Mouse (Mus musculus) G1E (cell line): ENCODE results near the gene T2. TPM values are rescaled to one million over a fixed set of nuclear protein-coding genes. Genes with fewer than 3 reads are reported as not detected.
A peak's percentile ranks its signal among the peaks of the same experiment; 100 is the strongest.
"Not testable (repeated sequence)": the region's sequence is repeated elsewhere in the genome, so short reads cannot be mapped to it uniquely, and the experiment has no call there.

Experiments
- ATAC-seq: 2 replicates; pipeline ENCODE4 v1.8.0; 2016; ENCODE audit warnings: mild to moderate bottlenecking; ENCODE audit not compliant: insufficient number of reproducible peaks, poor library complexity, low FRiP score, severe bottlenecking; ENCODE audit errors: extremely low read depth
- DNase-seq: peaks from one replicate; pipeline ENCODE4 v3.0.0; 2012; ENCODE audit warnings: low spot score
- H3K27me3 ChIP-seq: 2 replicates; pipeline ENCODE4 v1.6.1; 2012; ENCODE audit warnings: mild to moderate bottlenecking, low read length, inconsistent platforms; ENCODE audit not compliant: insufficient read depth
- H3K36me3 ChIP-seq: replicated peaks from 2 replicates; pipeline ENCODE3; 2012; ENCODE audit warnings: mild to moderate bottlenecking, inconsistent platforms
- H3K4me1 ChIP-seq: 2 replicates; pipeline ENCODE4 v1.6.1; 2012; ENCODE audit warnings: low read depth, low read length, inconsistent platforms, mixed read lengths; ENCODE audit not compliant: insufficient read depth
- H3K4me3 ChIP-seq: 2 replicates; pipeline ENCODE4 v1.5.1; 2012; ENCODE audit warnings: low read depth, mild to moderate bottlenecking, inconsistent platforms, low read length, moderate library complexity, mixed read lengths
- H3K9me3 ChIP-seq: replicated peaks from 2 replicates; pipeline ENCODE4 v1.6.1; 2012; ENCODE audit warnings: inconsistent platforms
- CTCF ChIP-seq: IDR thresholded peaks from 2 replicates; pipeline ENCODE4 v1.5.1; 2012; ENCODE audit warnings: low read depth, low read length, inconsistent platforms, mixed read lengths
- GATA1 ChIP-seq: IDR thresholded peaks from 2 replicates; pipeline ENCODE4 v1.6.1; 2012; ENCODE audit warnings: borderline replicate concordance, low read length, inconsistent platforms, mixed read lengths
- GATA2 ChIP-seq: IDR thresholded peaks from 2 replicates; pipeline ENCODE4 v1.6.1; 2012; ENCODE audit warnings: low read depth, low read length, inconsistent platforms, borderline replicate concordance
- POLR2AphosphoS5 ChIP-seq: IDR thresholded peaks from 2 replicates; pipeline ENCODE4 v1.6.1; 2012; ENCODE audit warnings: low read depth, low read length, inconsistent platforms; ENCODE audit not compliant: insufficient replicate concordance
- TAL1 ChIP-seq: conservative IDR thresholded peaks from 2 replicates; pipeline ENCODE4 v1.6.1; 2012; ENCODE audit warnings: low read depth, low read length, inconsistent platforms, mixed read lengths
- polyA plus RNA-seq: library from polyadenylated mRNA; stranded (reverse); fragments of >175 nt; gene quantifications from 2 replicates; pipeline ENCODE4 v1.2.3, GENCODE M21; 2012
- total RNA-seq, 2 experiments: library from RNA; stranded (forward) in 1 of 2; stranded (reverse) in 1 of 2; fragments of 200-1000 nt in 1 of 2; fragments of >200 nt in 1 of 2; fragmentation: Nextera tagmentation in 1 of 2; gene quantifications; 2 replicates each; pipeline ENCODE4 v1.2.3; 2014 to 2017

The T2 gene
- total RNA-seq (2014; fragmentation: Nextera tagmentation) (not detected in 2 replicates), total RNA-seq (2017) (not detected in 2 replicates), polyA plus RNA-seq (not detected in 2 replicates)

DNA sequence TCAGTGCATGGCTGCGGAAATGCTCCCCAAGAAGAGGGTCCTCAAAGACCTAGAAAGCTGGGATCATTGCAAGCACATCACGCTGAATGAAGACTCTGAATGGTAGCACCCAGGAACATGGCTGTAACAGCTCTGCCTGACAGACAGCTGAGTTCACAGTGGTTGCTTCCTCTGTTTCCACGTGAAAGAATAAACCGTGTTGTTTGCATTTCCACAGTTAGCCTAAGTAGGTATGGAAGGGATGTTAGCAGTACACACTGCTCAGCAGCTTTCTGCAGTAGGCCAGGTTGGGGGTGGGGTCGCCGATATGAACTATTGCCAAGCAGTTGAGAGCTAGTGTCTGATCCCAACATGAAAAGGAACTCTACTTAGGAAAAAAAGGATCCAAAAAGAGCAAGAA lies at the start of gene T2:
T2 (plus strand) TSS at position 301 of the 400 bp plus-strand sequence.
- peaks cover 19% of the 10 kb centered on the region for H3K27me3 ChIP-seq
- TF ChIP-seq CTCF (no peak), GATA1 (no peak), POLR2AphosphoS5 (no peak), GATA2 (no peak), TAL1 (no peak)
- no peak within 1 kb of the TSS for H3K4me3 ChIP-seq
- ATAC-seq (no peak), DNase-seq (no peak)
- no peaks in the 10 kb centered on the region for H3K36me3 ChIP-seq
- H3K4me1 ChIP-seq, result no peaks in the 10 kb centered on the region
- no peaks in the 10 kb centered on the region for H3K9me3 ChIP-seq

- Histone ChIP-seq H3K4me3 (peak within 1 kb of the TSS; percentile 89), H3K9me3 (no peaks in the 10 kb centered on the region), H3K4me1 (peaks cover 30% of the 10 kb centered on the region), H3K36me3 (peaks cover 34% of the 10 kb centered on the region), H3K27me3 (0 out of 2 replicates have a peak, but pooled peaks cover 2% of the 10 kb centered on the region)
- TF ChIP-seq CTCF (no peak), GATA2 (no peak), GATA1 (no peak), POLR2AphosphoS5 (no peak), TAL1 (no peak)
- DNase-seq, result peak; percentile 88
- ATAC-seq, result peak; percentile 95
These were observed 44.8 kb upstream of the T2 start, which contains the start of gene Sft2d1 for GRCm38 (mm10) chr17:8310838-8311614. Sft2d1 (plus strand) TSS chr17:8311102.

DNA sequence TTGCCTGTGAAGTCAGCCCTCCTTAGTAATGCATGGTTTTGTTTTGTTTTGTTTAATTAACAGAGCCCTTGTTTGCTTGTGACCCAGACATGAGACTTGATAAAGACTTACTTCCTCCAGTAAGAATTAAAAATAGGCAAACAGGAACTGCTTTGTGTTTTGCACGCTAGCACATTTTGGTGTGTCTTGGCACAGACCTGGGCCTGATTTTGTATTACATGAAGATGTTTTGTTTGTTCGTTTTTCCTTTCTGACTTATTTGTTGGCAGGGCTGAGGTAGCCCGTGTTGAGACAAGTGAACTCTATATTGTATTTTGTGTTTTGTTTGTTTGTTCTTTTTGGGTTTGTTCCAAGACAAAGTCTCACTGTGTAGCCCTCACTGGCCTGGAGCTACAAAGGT lies 44.0 kb upstream of the T2 start:
- 0 out of 2 replicates have a peak, but pooled peaks cover 2% of the 10 kb centered on the region for H3K27me3 ChIP-seq
- DNase-seq (no peak), ATAC-seq (no peak)
- peaks cover 41% of the 10 kb centered on the region for H3K36me3 ChIP-seq
- TF ChIP-seq POLR2AphosphoS5 (no peak), GATA2 (no peak), TAL1 (no peak)
- H3K4me3 ChIP-seq, result peak overlapping the region; percentile 89
- H3K4me1 ChIP-seq, result peaks cover 33% of the 10 kb centered on the region
- H3K9me3 ChIP-seq, result no peaks in the 10 kb centered on the region

DNA sequence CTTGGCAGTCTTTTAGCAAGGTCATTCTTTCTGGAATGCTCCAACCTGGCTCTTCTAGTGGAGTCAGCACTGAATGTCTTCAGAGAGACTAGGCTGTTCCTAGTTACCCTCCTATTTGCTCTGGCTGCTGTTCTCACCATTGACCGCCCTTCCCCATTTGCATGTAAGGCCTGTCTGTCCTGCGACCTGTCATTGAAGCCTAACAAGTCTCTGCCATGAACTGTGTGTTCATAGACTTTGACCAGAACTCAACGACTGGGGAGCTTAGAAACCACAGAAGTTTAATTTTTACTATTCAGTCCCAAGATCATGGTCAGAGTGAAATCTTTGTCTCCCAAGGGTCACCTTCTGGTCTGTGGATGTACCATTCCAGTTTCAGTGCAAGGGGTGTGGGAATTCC lies 41.8 kb upstream of the T2 start:
- TF ChIP-seq GATA1, result no peak
- Histone ChIP-seq H3K27me3 (no peaks in the 10 kb centered on the region), H3K36me3 (peaks cover 60% of the 10 kb centered on the region), H3K9me3 (no peaks in the 10 kb centered on the region), H3K4me1 (peaks cover 33% of the 10 kb centered on the region), H3K4me3 (no peak overlapping the region)
- ATAC-seq (no peak), DNase-seq (no peak)

DNA sequence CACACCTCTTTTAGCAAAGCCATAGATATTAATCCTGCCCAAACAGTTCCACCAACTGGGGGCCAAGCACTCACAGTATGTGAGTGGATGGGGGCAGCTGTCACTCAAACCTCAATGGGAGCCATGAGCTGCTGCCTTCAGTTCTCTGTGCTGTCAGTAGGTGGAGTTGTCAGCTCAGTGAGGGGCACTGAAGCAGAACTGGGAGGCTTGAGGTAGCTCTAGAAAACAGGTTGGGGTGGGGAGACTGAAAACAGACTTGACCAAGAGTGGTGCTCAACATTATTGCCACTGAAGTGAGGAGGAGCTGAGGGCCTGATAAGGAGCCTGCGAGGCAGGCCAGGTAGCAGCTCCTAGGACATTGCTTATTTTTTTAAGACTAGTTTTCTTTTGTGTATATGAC lies 39.5 kb upstream of the T2 start:
- Histone ChIP-seq H3K4me3 (no peak overlapping the region), H3K4me1 (peaks cover 36% of the 10 kb centered on the region), H3K9me3 (no peaks in the 10 kb centered on the region), H3K27me3 (no peaks in the 10 kb centered on the region), H3K36me3 (peaks cover 76% of the 10 kb centered on the region)
- no peak for DNase-seq
- TF ChIP-seq GATA2 (no peak), GATA1 (no peak), CTCF (no peak), POLR2AphosphoS5 (no peak), TAL1 (no peak)
- ATAC-seq, result no peak

DNA sequence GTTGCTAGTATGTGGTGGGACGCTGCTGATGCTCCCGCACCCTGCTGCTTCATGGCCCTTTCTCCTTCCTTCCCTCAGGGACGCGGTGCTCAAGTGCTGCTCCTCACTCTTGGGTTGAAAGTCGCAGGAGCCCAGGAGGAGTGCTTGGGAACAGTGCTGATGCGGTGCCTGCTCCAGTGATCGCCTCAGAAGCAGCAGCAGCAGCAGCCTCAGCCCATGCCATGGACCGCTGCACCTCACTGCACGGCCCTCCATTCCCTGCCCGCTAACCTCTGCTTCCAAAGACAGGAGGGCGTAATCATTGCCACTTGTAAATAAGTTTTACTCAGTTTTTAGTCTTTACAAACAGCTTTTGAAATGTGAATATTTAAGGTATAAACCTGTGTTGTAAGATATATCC lies 28.9 kb upstream of the T2 start:
- peaks cover 65% of the 10 kb centered on the region for H3K36me3 ChIP-seq
- H3K27me3 ChIP-seq, ATAC-seq: not testable (repeated sequence)

More for the DNA sequence above, 28.9 kb upstream of the T2 start:
- not testable (repeated sequence) for H3K4me3 ChIP-seq, H3K4me1 ChIP-seq, H3K9me3 ChIP-seq, DNase-seq
